Mouse (Mus musculus): ENCODE results near the gene Acap1. TPM values are rescaled to one million over a fixed set of nuclear protein-coding genes. Genes with fewer than 3 reads are reported as not detected.

The Acap1 gene
- polyA plus RNA-seq, 2 experiments, result 2.8 to 3.3 TPM

DNA sequence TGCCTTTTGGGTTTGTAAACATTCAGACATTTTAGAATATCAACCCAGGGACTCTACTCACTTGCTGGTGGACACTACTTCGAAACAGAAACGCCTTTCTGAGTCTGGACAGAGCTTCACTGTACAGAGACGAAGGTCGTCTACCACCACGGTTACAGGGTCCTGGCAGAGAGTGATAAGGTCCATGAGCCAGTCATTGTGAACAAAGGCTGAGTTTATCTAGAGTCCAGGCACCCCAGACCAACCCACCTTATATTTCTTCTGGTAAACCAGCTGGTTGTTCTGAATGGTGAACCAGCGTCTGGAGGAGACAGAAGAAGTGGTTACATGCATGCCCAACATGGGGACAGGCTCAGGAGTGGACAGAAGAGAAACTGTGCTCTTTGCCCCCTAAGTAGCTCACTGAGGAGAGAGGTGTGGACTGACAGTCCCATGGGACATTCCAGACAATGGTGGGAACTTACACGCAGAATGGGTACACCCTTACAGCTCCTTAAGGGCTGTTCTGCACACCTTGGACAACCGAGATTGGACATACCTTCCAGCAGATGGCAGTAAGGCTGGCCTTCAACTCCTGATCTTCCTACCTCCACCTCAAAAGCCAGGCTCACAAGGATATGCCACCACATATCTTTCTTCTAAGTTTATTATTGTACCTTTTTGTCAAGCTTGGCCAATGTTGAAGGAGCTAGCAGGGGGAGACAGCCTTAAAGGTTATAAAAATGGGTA, 8.3 kb downstream of the Acap1 start:
- ATAC-seq (ENCODE audit: insufficient read depth) (peak; percentile 87), DNase-seq (ENCODE audit: low read depth in 3 of 3, low spot score in 3 of 3) (peak in 1 of 3 experiments; percentile 59)
- TF ChIP-seq EP300 (IDR thresholded peaks at IDR 0.05; ENCODE audit: low read depth), result peak; percentile 73
- peak; percentile 84 for TF ChIP-seq CTCF (IDR thresholded peaks at IDR 0.05; ENCODE audit: low read depth)
- Histone ChIP-seq H3K27me3 (ENCODE audit: control insufficient read depth, insufficient read depth, low read length) (no peaks in the 10 kb centered on the region), H3K9me3 (ENCODE audit: control insufficient read depth, low read length) (no peaks in the 10 kb centered on the region), H3K4me2 (ENCODE audit: low read depth) (peak overlapping the region; percentile 42), H3K4me1 (replicated peaks; ENCODE audit: control insufficient read depth in 2 of 2, insufficient read depth in 2 of 2, low read length in 1 of 2) (peaks cover 12 to 26% of the 10 kb centered on the region in 2 experiments), H3K27ac (peak overlapping the region; percentile 69), H3K36me3 (replicated peaks; ENCODE audit: control insufficient read depth, insufficient read depth, low read depth) (no peaks in the 10 kb centered on the region), H3K4me3 (ENCODE audit: insufficient read depth in 1 of 2, low read depth in 2 of 2, low read length in 2 of 2) (no peak overlapping the region), H3K9ac (replicated peaks) (peak overlapping the region; percentile 27; the same call in 1 of the 2 replicates)
- WGBS (ENCODE audit: insufficient replicate concordance), result 8% methylated on average over 8 of the region's 8 CpGs

DNA sequence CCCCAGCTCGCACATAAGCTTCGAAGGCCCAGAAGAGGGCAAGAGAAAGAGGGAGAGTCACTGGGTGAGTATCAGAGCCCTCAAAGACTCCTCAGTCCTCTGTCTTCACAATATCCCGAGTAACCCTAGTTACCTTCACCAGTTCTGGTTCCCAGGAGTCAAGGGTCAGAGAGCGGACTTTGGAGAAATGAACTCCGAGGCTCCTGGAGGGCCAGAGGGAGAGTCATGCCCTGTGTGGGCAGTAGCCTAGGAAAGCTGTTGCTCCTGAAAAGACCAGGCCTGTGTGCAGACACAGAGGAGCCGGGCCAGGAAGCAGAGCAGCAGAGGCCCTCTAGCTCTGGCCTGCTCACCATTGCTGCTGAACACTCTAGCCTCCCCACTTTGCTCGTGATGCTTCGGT, 10.7 kb downstream of the Acap1 start:
- H3K36me3 ChIP-seq (replicated peaks; ENCODE audit: control insufficient read depth, insufficient read depth, low read depth), result no peaks in the 10 kb centered on the region
- no peak overlapping the region for H3K27ac ChIP-seq
- DNase-seq (ENCODE audit: low read depth in 3 of 3, low spot score in 3 of 3) (no peak), ATAC-seq (ENCODE audit: insufficient read depth) (no peak)
- no peak overlapping the region for H3K4me3 ChIP-seq (ENCODE audit: insufficient read depth in 1 of 2, low read depth in 2 of 2, low read length in 2 of 2)
- no peak overlapping the region for H3K9ac ChIP-seq (replicated peaks)
- H3K4me1 ChIP-seq (replicated peaks; ENCODE audit: control insufficient read depth in 2 of 2, insufficient read depth in 2 of 2, low read length in 1 of 2), result peaks cover 19 to 30% of the 10 kb centered on the region in 2 experiments
- no peaks in the 10 kb centered on the region for H3K9me3 ChIP-seq (ENCODE audit: control insufficient read depth, low read length)
- H3K27me3 ChIP-seq (ENCODE audit: control insufficient read depth, insufficient read depth, low read length), result no peaks in the 10 kb centered on the region
- 67% methylated on average over 8 of the region's 8 CpGs for WGBS (ENCODE audit: insufficient replicate concordance)
- H3K4me2 ChIP-seq (ENCODE audit: low read depth), result no peak overlapping the region
- TF ChIP-seq EP300 (IDR thresholded peaks at IDR 0.05; ENCODE audit: low read depth) (no peak), CTCF (IDR thresholded peaks at IDR 0.05; ENCODE audit: low read depth) (no peak)

DNA sequence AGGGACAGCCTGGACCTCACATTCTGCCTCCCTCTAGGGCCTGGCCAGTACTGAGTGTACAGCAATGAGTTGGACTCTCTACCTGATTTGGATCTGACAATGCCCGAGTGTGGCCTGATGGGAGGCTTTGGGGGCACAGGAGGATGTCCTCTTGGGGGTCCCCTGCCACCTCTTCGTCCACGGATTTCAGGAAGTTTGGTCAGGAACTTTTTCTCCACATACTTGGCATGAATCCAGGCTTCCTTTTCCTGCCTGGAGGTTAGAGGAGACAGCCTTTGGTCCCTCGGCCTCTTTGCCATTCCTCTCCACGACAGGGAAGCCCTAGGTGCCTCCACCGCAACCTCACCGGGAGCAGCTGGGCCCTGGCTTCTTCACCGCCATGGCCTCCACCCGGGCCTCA, 11.1 kb downstream of the Acap1 start:
- peaks cover 23 to 34% of the 10 kb centered on the region in 2 experiments for H3K4me1 ChIP-seq (replicated peaks; ENCODE audit: control insufficient read depth in 2 of 2, insufficient read depth in 2 of 2, low read length in 1 of 2)

DNA sequence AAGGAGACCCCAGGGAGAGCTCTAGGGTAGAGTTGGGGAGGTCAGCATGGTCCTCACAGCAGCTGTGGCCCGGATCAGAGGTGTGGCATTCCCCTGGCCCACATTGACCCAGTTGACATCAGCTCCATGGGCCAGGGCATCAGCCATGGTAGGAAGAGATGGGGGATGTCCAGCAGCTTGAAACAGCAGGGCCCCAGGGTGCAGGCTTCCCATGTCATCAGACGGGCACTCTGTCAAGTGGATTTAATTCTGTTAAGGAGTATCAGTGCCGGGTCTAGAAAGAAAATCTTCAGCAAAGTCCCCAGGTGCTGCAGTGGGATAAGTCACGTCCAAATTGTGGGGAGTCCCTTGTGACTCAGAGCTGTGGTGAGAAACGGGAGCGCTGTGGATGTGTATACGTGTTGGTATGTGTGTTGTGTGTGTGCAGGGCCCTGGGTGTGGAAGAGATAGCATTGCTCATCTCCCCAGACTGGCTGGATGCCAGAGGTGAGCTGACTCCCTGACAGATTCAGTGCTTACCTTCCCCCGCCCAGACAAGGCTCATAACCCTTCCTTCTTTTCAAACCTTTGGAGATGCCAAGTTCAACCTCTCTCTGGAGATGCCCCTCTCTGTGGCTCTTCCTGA, 11.7 kb downstream of the Acap1 start:
- 65% methylated on average over 8 of the region's 8 CpGs for WGBS (ENCODE audit: insufficient replicate concordance)
- H3K27me3 ChIP-seq (ENCODE audit: control insufficient read depth, insufficient read depth, low read length), result no peaks in the 10 kb centered on the region
- H3K9me3 ChIP-seq (ENCODE audit: control insufficient read depth, low read length), result no peaks in the 10 kb centered on the region
- H3K9ac ChIP-seq (replicated peaks), result no peak overlapping the region
- H3K4me3 ChIP-seq (ENCODE audit: insufficient read depth in 1 of 2, low read depth in 2 of 2, low read length in 2 of 2), result no peak overlapping the region
- ATAC-seq (ENCODE audit: insufficient read depth) (no peak), DNase-seq (ENCODE audit: low read depth in 3 of 3, low spot score in 3 of 3) (no peak)
- H3K4me2 ChIP-seq (ENCODE audit: low read depth), result no peak overlapping the region
- peaks cover 29 to 40% of the 10 kb centered on the region in 2 experiments for H3K4me1 ChIP-seq (replicated peaks; ENCODE audit: control insufficient read depth in 2 of 2, insufficient read depth in 2 of 2, low read length in 1 of 2)
- no peak overlapping the region for H3K27ac ChIP-seq
- H3K36me3 ChIP-seq (replicated peaks; ENCODE audit: control insufficient read depth, insufficient read depth, low read depth), result no peaks in the 10 kb centered on the region
- TF ChIP-seq CTCF (IDR thresholded peaks at IDR 0.05; ENCODE audit: low read depth) (no peak), EP300 (IDR thresholded peaks at IDR 0.05; ENCODE audit: low read depth) (no peak)

More for the DNA sequence above, 11.1 kb downstream of the Acap1 start:
- Histone ChIP-seq H3K36me3 (replicated peaks; ENCODE audit: control insufficient read depth, insufficient read depth, low read depth) (no peaks in the 10 kb centered on the region), H3K9ac (replicated peaks) (no peak overlapping the region), H3K9me3 (ENCODE audit: control insufficient read depth, low read length) (no peaks in the 10 kb centered on the region), H3K4me3 (ENCODE audit: insufficient read depth in 1 of 2, low read depth in 2 of 2, low read length in 2 of 2) (no peak overlapping the region), H3K27me3 (ENCODE audit: control insufficient read depth, insufficient read depth, low read length) (no peaks in the 10 kb centered on the region), H3K27ac (no peak overlapping the region), H3K4me2 (ENCODE audit: low read depth) (no peak overlapping the region)
- no peak for ATAC-seq (ENCODE audit: insufficient read depth)
- WGBS (ENCODE audit: insufficient replicate concordance), result 73% methylated on average over 9 of the region's 9 CpGs
- no peak for TF ChIP-seq CTCF (IDR thresholded peaks at IDR 0.05; ENCODE audit: low read depth)
- TF ChIP-seq EP300 (IDR thresholded peaks at IDR 0.05; ENCODE audit: low read depth), result no peak
- DNase-seq (ENCODE audit: low read depth in 3 of 3, low spot score in 3 of 3), result no peak

DNA sequence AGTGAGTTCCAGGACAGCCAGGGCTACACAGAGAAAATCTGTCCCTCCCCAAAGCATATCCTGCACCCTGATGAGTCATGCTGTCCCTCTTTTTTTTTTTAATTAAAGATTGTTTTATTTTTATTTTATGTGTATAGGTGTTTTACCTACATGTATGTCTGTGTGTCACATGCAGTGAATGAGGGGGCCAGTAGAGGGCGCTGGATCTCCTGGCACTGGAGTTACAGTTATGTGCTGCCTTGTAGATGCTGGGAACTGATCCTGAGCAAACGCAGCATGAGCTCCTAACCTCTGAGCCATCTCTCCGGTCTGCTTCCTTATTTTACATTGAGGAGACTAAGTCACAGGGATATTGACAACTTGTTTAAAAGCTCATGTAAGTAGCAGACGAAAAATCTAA, 12.3 kb downstream of the Acap1 start:
- H3K4me3 ChIP-seq (ENCODE audit: insufficient read depth in 1 of 2, low read depth in 2 of 2, low read length in 2 of 2), result no peak overlapping the region
- no peaks in the 10 kb centered on the region for H3K9me3 ChIP-seq (ENCODE audit: control insufficient read depth, low read length)
- no peak overlapping the region for H3K4me2 ChIP-seq (ENCODE audit: low read depth)
- no peak for TF ChIP-seq EP300 (IDR thresholded peaks at IDR 0.05; ENCODE audit: low read depth)
- peak; percentile 80 for TF ChIP-seq CTCF (IDR thresholded peaks at IDR 0.05; ENCODE audit: low read depth)
- H3K36me3 ChIP-seq (replicated peaks; ENCODE audit: control insufficient read depth, insufficient read depth, low read depth), result no peaks in the 10 kb centered on the region
- WGBS (ENCODE audit: insufficient replicate concordance), result 65% methylated on average over 4 of the region's 4 CpGs
- ATAC-seq (ENCODE audit: insufficient read depth) (no peak), DNase-seq (ENCODE audit: low read depth in 3 of 3, low spot score in 3 of 3) (no peak)
- H3K4me1 ChIP-seq (replicated peaks; ENCODE audit: control insufficient read depth in 2 of 2, insufficient read depth in 2 of 2, low read length in 1 of 2), result peaks cover 33 to 44% of the 10 kb centered on the region in 2 experiments
- no peaks in the 10 kb centered on the region for H3K27me3 ChIP-seq (ENCODE audit: control insufficient read depth, insufficient read depth, low read length)
- no peak overlapping the region for H3K9ac ChIP-seq (replicated peaks)
- no peak overlapping the region for H3K27ac ChIP-seq

Measured in liver, embryonic 14.5 days (tissue).